Mouse (Mus musculus): ENCODE measurements around the gene Glis3. TPM values are rescaled to one million over a fixed set of nuclear protein-coding genes. Genes with fewer than 3 reads are reported as not detected.

The Glis3 gene
- polyA plus RNA-seq, 1 experiment = 31.6 TPM

DNA sequence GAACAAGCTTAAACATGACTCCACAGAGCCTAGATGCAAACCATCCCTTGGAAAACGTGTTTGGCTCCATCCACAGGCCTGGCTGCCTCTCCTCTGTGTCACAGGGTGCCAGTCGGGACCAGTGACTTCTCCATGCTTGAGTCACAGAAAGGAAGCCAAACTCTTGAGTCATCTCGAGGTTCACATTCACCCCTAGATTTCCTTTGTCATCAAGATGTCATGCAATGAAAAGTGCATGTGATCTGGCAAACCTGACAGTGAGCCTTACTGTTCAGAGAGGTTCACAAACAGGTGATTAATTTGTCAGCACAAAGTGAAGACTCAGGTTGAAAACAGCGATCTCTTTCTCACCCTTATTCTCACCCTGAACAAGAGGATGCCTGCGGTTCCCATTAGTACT is 290.7 kb downstream of the Glis3 start:
- peaks cover 6% of the 10 kb centered on the region for H3K4me1 ChIP-seq (ENCODE audit: control insufficient read depth, insufficient read depth, low read length)
- peak overlapping the region; percentile 71 for H3K27ac ChIP-seq (ENCODE audit: insufficient read depth, low read length)

DNA sequence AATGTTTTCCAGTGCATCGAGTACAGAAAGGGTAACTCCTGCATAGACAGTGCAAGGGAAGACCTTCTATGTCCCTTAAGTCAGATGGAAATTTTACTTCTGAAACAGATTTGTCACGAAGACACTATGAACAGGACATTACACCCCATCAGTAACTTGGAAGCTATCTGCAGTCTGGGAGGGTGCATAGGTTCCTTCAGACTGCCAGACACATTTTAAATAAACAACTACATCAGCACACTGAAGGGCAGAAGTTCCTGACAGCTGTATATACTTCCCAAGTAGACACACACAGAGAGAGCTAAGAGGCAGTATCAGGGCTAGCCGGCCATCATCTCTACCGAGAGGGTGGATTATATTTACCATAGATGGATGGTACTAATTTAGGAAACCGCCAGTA is 296.5 kb downstream of the Glis3 start:
- TF ChIP-seq CTCF (IDR thresholded peaks at IDR 0.05; ENCODE audit: borderline replicate concordance, insufficient read depth, low read length) (no peak), POLR2A (IDR thresholded peaks at IDR 0.05; ENCODE audit: low read depth, low read length) (no peak)
- Histone ChIP-seq H3K4me3 (ENCODE audit: insufficient read depth, low read length) (no peak overlapping the region), H3K4me1 (ENCODE audit: control insufficient read depth, insufficient read depth, low read length) (no peaks in the 10 kb centered on the region; the same call in 1 of the 2 replicates), H3K27ac (ENCODE audit: insufficient read depth, low read length) (no peak overlapping the region)

More for the DNA sequence above, 290.7 kb downstream of the Glis3 start:
- H3K4me3 ChIP-seq (ENCODE audit: insufficient read depth, low read length) = no peak overlapping the region
- no peak for TF ChIP-seq CTCF (IDR thresholded peaks at IDR 0.05; ENCODE audit: borderline replicate concordance, insufficient read depth, low read length)
- no peak for TF ChIP-seq POLR2A (IDR thresholded peaks at IDR 0.05; ENCODE audit: low read depth, low read length)

DNA sequence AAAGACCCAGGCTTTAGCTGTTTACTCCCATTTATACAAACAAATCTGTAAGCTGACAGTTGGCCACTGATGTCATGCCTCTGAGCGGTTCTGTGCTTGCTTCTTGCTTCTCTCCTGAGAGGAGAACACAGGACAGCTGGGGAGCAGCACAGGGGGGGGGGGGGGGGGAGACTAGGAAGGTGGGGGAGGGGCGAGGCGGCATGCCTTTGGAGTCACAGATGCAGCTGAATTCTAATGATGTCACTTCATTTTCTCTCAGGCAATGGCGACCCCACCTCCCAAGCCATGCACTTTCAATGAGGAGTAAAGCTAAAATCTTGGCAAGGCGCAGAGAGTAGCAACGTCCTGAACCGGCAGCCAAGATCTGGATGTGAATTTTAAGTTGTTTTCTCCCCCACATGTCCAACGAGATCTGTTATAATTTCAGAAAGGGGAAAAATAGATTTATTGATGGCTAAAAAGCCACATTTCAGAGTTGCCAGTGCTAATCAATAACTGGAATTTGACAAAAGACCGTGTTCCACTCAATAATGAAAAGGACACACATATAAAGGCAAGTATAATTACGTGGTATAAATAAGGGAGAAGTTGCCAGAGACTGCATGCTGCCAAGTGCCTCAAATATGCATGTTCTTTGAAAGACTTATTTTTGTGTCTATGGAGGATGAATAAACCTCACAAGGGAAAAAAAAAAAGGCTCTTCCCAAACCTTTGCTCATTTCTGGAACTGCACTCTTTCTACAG is 297.5 kb downstream of the Glis3 start:
- Histone ChIP-seq H3K4me1 (ENCODE audit: control insufficient read depth, insufficient read depth, low read length) (no peaks in the 10 kb centered on the region), H3K27ac (ENCODE audit: insufficient read depth, low read length) (peak overlapping the region; percentile 7; the same call in 1 of the 2 replicates), H3K4me3 (ENCODE audit: insufficient read depth, low read length) (no peak overlapping the region)
- TF ChIP-seq POLR2A (IDR thresholded peaks at IDR 0.05; ENCODE audit: low read depth, low read length) (no peak), CTCF (IDR thresholded peaks at IDR 0.05; ENCODE audit: borderline replicate concordance, insufficient read depth, low read length) (no peak)

DNA sequence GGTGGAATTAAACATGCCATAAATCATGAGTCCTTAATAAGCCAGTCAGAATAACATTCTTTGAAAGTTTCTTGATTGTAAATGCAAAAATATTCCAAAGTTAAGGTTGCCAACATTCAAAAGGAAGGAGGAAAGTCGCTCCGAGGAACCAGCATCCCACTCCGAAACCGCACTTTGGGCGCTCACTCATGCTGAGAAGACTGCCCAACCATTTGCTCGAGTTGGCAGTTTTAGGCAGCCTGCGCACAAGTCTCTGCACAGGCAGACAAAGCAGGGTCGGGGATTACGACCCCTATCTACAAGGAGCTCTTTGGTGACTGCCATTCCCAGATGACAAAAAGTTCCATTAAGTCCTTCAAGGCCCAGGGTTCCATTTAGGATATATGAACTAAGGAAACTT is 298.4 kb downstream of the Glis3 start:
- no peak for TF ChIP-seq POLR2A (IDR thresholded peaks at IDR 0.05; ENCODE audit: low read depth, low read length)
- no peak for TF ChIP-seq CTCF (IDR thresholded peaks at IDR 0.05; ENCODE audit: borderline replicate concordance, insufficient read depth, low read length)
- H3K4me1 ChIP-seq (ENCODE audit: control insufficient read depth, insufficient read depth, low read length) = 0 out of 2 replicates have a peak, but pooled peaks cover under 1% of the 10 kb centered on the region
- H3K4me3 ChIP-seq (ENCODE audit: insufficient read depth, low read length) = no peak overlapping the region
- peak overlapping the region; percentile 7; the same call in 1 of the 2 replicates for H3K27ac ChIP-seq (ENCODE audit: insufficient read depth, low read length)

DNA sequence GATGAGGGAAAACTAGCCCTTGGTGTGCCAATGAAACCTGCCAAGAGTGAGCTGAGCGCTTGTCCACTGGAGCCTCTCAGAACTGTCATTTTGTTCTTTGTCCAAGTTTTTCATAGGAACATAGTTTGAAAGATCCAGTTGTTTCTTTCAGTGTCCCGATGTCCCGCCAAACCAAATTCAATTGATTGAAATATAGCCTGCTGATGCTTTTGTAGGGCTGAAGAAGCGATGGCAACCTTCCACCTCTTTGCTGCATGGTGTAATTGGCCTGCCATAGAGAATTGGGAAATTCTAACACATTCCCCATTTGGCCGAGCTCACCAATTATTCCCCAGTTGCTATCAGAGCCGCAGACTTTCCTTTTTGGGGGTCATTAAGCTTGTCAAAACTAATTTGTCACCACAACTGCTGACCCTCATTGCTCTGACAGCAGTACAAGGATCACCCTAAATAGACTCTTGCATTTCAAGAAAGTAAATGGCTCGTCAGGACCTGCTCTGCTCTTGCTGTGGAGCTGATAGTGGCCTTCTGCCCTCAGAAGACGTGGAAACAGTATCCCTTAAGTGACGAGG is 299.1 kb downstream of the Glis3 start:
- TF ChIP-seq CTCF (IDR thresholded peaks at IDR 0.05; ENCODE audit: borderline replicate concordance, insufficient read depth, low read length) (no peak), POLR2A (IDR thresholded peaks at IDR 0.05; ENCODE audit: low read depth, low read length) (no peak)
- 0 out of 2 replicates have a peak, but pooled peaks cover 2% of the 10 kb centered on the region for H3K4me1 ChIP-seq (ENCODE audit: control insufficient read depth, insufficient read depth, low read length)
- H3K27ac ChIP-seq (ENCODE audit: insufficient read depth, low read length) = peak overlapping the region; percentile 68; the same call in 1 of the 2 replicates

DNA sequence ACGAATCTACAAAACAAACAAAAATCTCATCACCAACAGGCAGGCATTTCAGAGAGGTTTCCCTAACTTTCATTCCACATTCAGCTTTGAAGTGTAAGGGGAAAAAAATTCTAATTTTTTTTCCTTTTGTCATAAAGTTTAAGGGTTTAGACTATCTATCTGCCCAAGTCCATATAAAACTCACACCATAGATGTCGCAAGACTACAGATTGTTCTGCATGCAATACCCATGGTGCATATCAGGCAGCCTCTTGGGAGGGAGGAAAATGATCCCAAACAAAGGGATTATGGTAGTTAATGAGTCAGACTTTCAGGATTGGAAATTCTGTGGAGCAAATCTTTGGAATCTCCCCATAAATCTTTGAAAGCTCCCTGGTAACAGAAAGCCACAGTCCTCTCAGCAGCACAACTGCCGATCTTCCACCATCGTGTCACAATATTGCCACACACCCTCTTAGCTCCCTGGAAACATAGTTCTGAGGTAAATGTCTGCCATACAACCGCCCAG is 302.0 kb downstream of the Glis3 start:
- Histone ChIP-seq H3K27ac (ENCODE audit: insufficient read depth, low read length) (peak overlapping the region; percentile 83), H3K4me3 (ENCODE audit: insufficient read depth, low read length) (no peak overlapping the region), H3K4me1 (ENCODE audit: control insufficient read depth, insufficient read depth, low read length) (0 out of 2 replicates have a peak, but pooled peaks cover 2% of the 10 kb centered on the region)
- TF ChIP-seq CTCF (IDR thresholded peaks at IDR 0.05; ENCODE audit: borderline replicate concordance, insufficient read depth, low read length) (no peak), POLR2A (IDR thresholded peaks at IDR 0.05; ENCODE audit: low read depth, low read length) (no peak)

More for the DNA sequence above, 299.1 kb downstream of the Glis3 start:
- no peak overlapping the region for H3K4me3 ChIP-seq (ENCODE audit: insufficient read depth, low read length)

GRCm38 (mm10) chr19:28376401-28376800 is 303.5 kb downstream of the Glis3 start:
- no peak for TF ChIP-seq CTCF (IDR thresholded peaks at IDR 0.05; ENCODE audit: borderline replicate concordance, insufficient read depth, low read length)
- TF ChIP-seq POLR2A (IDR thresholded peaks at IDR 0.05; ENCODE audit: low read depth, low read length) = peak; percentile 22; the same call in 1 of the 2 replicates
- H3K27ac ChIP-seq (ENCODE audit: insufficient read depth, low read length) = peak overlapping the region; percentile 83

DNA sequence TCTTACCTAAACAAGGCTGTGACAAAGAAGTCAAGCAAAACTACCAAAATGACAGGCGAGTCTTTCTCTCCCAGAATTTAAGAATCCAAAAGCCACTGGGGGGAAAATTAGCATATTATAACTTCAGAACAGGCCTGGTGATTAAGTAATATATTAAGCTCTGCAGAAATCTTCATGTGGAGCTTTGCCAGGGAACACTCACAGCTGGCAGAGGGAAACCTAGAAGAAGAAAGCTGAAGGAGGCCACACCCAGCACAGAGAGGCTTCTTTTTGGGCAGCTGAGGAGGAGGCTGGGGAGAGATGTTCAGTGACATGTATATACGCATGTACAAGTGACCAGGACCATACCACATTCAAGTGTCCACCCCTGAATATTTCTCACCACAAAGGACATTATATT is 304.1 kb downstream of the Glis3 start:
- H3K4me3 ChIP-seq (ENCODE audit: insufficient read depth, low read length) = no peak overlapping the region
- no peak for TF ChIP-seq POLR2A (IDR thresholded peaks at IDR 0.05; ENCODE audit: low read depth, low read length)
- TF ChIP-seq CTCF (IDR thresholded peaks at IDR 0.05; ENCODE audit: borderline replicate concordance, insufficient read depth, low read length) = no peak
- H3K4me1 ChIP-seq (ENCODE audit: control insufficient read depth, insufficient read depth, low read length) = 0 out of 2 replicates have a peak, but pooled peaks cover 2% of the 10 kb centered on the region
- peak overlapping the region; percentile 53 for H3K27ac ChIP-seq (ENCODE audit: insufficient read depth, low read length)

More at GRCm38 (mm10) chr19:28376401-28376800, 303.5 kb downstream of the Glis3 start:
- 0 out of 2 replicates have a peak, but pooled peaks cover 2% of the 10 kb centered on the region for H3K4me1 ChIP-seq (ENCODE audit: control insufficient read depth, insufficient read depth, low read length)
- H3K4me3 ChIP-seq (ENCODE audit: insufficient read depth, low read length) = no peak overlapping the region

- TF ChIP-seq POLR2A (IDR thresholded peaks at IDR 0.05; ENCODE audit: low read depth, low read length) (no peak), CTCF (IDR thresholded peaks at IDR 0.05; ENCODE audit: borderline replicate concordance, insufficient read depth, low read length) (no peak)
- Histone ChIP-seq H3K27ac (ENCODE audit: insufficient read depth, low read length) (no peak overlapping the region), H3K4me3 (ENCODE audit: insufficient read depth, low read length) (no peak overlapping the region), H3K4me1 (ENCODE audit: control insufficient read depth, insufficient read depth, low read length) (0 out of 2 replicates have a peak, but pooled peaks cover 2% of the 10 kb centered on the region)
Observed at GRCm38 (mm10) chr19:28374524-28374923, 305.4 kb downstream of the Glis3 start.
